Mouse (Mus musculus) forebrain, embryonic 13.5 days (tissue): Measurements from ENCODE around the gene Rsph3b. TPM values are rescaled to one million over a fixed set of nuclear protein-coding genes. Genes with fewer than 3 reads are reported as not detected.
"Not testable (repeated sequence)": the region's sequence is repeated elsewhere in the genome, so short reads cannot be mapped to it uniquely, and the experiment has no call there.

ENCODE experiments used
- ATAC-seq: fragments of 200-750 bp; cut with Nextera tagmentation; 2 replicates; pipeline ENCODE4 v1.8.0; 2017
- H3K27ac ChIP-seq: fragments of 300-500 bp; sonication (generic); 2 replicates; pipeline ENCODE4 v1.5.1; 2015; ENCODE audit warnings: inconsistent platforms, mild to moderate bottlenecking, moderate library complexity
- H3K27me3 ChIP-seq: fragments of 300-500 bp; sonication (generic); 2 replicates; pipeline ENCODE4 v1.6.1; 2015; ENCODE audit warnings: mild to moderate bottlenecking, inconsistent platforms
- H3K36me3 ChIP-seq: fragments of 300-500 bp; sonication (generic); 2 replicates; pipeline ENCODE4 v1.6.1; 2015; ENCODE audit warnings: mild to moderate bottlenecking, inconsistent platforms; ENCODE audit not compliant: poor library complexity, severe bottlenecking
- H3K4me1 ChIP-seq: fragments of 300-500 bp; sonication (generic); 2 replicates; pipeline ENCODE4 v1.6.1; 2015; ENCODE audit warnings: inconsistent platforms
- H3K4me2 ChIP-seq: fragments of 300-500 bp; sonication (generic); 2 replicates; pipeline ENCODE4 v1.6.1; 2015; ENCODE audit warnings: inconsistent platforms, mild to moderate bottlenecking, moderate library complexity
- H3K4me3 ChIP-seq: fragments of 300-500 bp; sonication (generic); 2 replicates; pipeline ENCODE4 v1.5.1; 2015; ENCODE audit warnings: mild to moderate bottlenecking, inconsistent platforms
- H3K9ac ChIP-seq: fragments of 300-500 bp; sonication (generic); 2 replicates; pipeline ENCODE4 v1.6.1; 2015; ENCODE audit warnings: mild to moderate bottlenecking, inconsistent platforms
- H3K9me3 ChIP-seq: fragments of 300-500 bp; sonication (generic); replicated peaks from 2 replicates; pipeline ENCODE4 v1.6.1; 2016; ENCODE audit warnings: inconsistent platforms
- WGBS: fragments of 180-500 bp; shearing (Covaris S2); methylation state at CpG from one replicate; pipeline ENCODE4 v1.1.7; 2015; 5-methylcytosine and 5-hydroxymethylcytosine counted together
- polyA plus RNA-seq: library from polyadenylated mRNA; unstranded; fragments of >200 nt; fragmentation: Nextera tagmentation; extraction: Ambion mirVana; gene quantifications from 2 replicates; pipeline ENCODE4 v1.2.1, GENCODE M21; 2015

Rsph3b gene
- polyA plus RNA-seq, 1 experiment from 2014 or later: 48.7 TPM

GRCm38 (mm10) chr17:6942560-6942959 is 5.9 kb downstream of the Rsph3b start:
- H3K4me1 ChIP-seq, H3K9me3 ChIP-seq, H3K4me3 ChIP-seq, H3K4me2 ChIP-seq, H3K9ac ChIP-seq, H3K27me3 ChIP-seq, ATAC-seq, H3K27ac ChIP-seq, H3K36me3 ChIP-seq: not testable (repeated sequence)
- WGBS: no CpG with 5 or more reads among the region's 4 CpGs

- 94% methylated on average over 7 of the region's 7 CpGs for WGBS
- H3K27me3 ChIP-seq, H3K9ac ChIP-seq, H3K27ac ChIP-seq, H3K36me3 ChIP-seq, H3K4me1 ChIP-seq, ATAC-seq, H3K4me3 ChIP-seq, H3K4me2 ChIP-seq, H3K9me3 ChIP-seq: not testable (repeated sequence)
Observed at GRCm38 (mm10) chr17:6931625-6932024, 16.9 kb downstream of the Rsph3b start.

DNA sequence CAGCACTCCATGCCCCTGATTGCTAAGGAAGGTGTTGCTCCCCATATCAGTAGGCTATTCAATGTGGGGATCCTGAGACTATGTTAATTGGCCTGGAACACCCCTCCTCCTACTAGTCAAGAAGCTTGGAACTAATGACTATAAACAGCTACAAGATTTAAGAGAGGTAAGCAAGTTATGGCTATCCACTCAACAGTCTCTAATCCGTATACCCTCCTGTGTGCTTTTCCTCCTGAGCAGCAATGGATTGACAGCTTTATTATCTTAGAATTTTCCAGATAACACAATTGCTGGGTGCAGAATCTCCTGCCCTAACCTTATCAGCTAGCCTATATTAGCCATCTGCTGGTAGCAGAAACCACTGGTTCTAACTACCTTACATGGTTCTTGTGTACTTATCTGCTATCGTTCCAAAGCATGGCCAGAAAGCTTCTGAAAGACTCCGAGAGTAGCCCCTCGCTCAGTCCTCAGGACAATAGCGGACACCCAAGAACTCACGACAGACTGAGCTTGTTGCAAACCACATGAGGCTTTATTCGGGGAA is 28.1 kb downstream of the Rsph3b start:
- H3K4me1 ChIP-seq, H3K4me3 ChIP-seq, H3K36me3 ChIP-seq, H3K4me2 ChIP-seq, H3K27ac ChIP-seq, ATAC-seq, H3K27me3 ChIP-seq, H3K9ac ChIP-seq, H3K9me3 ChIP-seq: not testable (repeated sequence)
- WGBS: 89% methylated on average over 7 of the region's 7 CpGs

DNA sequence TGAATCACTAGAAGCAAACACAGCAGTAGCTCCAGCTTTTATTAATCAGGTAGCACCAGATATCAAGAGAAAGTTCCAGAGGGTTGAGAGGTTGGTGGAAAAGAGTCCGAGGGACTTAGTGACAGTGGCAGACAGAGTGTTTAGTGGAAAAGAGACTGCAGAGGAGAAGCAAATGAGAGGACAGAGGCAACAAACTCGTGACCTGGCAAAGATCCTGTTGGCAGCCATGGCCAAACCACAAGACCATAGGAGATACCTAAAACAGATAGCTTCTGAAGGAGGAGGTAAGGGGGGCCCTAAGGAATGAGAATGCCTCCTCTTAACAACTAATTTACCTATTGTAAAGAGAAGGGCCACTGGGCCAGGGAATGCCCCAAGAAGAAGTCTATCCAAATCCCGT is 29.1 kb downstream of the Rsph3b start:
- not testable (repeated sequence) for H3K9ac ChIP-seq, H3K36me3 ChIP-seq, H3K4me1 ChIP-seq, H3K27ac ChIP-seq, ATAC-seq, H3K9me3 ChIP-seq, H3K4me3 ChIP-seq, H3K27me3 ChIP-seq, H3K4me2 ChIP-seq
- WGBS: 89% methylated on average over 3 of the region's 3 CpGs

- not testable (repeated sequence) for H3K9me3 ChIP-seq, H3K36me3 ChIP-seq, ATAC-seq, H3K4me3 ChIP-seq, H3K4me1 ChIP-seq, H3K27me3 ChIP-seq, H3K27ac ChIP-seq, H3K4me2 ChIP-seq, H3K9ac ChIP-seq
- WGBS: 86% methylated on average over 3 of the region's 4 CpGs
Observed at GRCm38 (mm10) chr17:6915282-6915681, 33.2 kb downstream of the Rsph3b start.

DNA sequence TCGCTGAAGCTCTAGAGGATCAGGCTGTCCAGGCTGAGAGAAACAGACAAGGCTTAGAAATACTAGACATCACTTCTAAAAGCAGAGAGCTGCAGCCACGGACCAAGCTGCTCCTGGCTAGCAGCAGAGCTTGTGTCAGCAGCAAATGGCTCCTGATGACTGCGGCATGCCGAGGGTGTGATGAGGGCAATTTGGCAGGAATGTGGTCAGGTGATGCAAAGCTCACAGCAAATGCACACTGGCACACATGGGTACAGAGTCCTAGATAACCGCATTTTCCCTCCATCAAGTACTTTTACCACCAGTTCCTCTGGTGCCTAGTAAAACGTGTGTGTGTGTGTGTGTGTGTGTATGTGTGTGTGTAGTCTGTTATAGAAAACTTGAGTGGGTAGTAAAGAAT is 34.4 kb downstream of the Rsph3b start:
- H3K9me3 ChIP-seq, H3K9ac ChIP-seq, H3K27me3 ChIP-seq, H3K27ac ChIP-seq, H3K4me2 ChIP-seq, H3K4me1 ChIP-seq, H3K36me3 ChIP-seq, H3K4me3 ChIP-seq, ATAC-seq: not testable (repeated sequence)
- 85% methylated on average over 2 of the region's 6 CpGs for WGBS

DNA sequence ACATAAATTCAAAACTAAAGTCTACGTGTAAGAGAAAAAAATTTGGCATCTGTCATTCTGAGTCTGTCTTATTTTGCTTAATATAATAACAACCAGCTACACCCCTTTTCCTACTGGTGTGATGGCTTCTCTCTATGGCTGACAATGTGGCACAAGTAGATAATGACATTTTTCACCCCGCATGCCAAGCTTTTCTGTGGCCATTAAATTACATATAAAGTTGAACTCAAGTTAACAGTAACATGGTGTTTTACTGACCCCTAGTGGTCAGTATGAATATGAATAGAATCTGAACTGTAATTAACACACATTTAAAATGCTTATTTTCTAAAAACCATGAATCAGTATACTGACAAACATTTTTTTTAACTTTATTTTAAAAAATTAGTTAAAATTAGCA is 48.1 kb downstream of the Rsph3b start:
- H3K9me3 ChIP-seq, H3K4me3 ChIP-seq, H3K4me2 ChIP-seq, H3K36me3 ChIP-seq, H3K4me1 ChIP-seq, ATAC-seq, H3K27me3 ChIP-seq, H3K9ac ChIP-seq, H3K27ac ChIP-seq: not testable (repeated sequence)
- 78% methylated on average over 1 of the region's 2 CpGs for WGBS

DNA sequence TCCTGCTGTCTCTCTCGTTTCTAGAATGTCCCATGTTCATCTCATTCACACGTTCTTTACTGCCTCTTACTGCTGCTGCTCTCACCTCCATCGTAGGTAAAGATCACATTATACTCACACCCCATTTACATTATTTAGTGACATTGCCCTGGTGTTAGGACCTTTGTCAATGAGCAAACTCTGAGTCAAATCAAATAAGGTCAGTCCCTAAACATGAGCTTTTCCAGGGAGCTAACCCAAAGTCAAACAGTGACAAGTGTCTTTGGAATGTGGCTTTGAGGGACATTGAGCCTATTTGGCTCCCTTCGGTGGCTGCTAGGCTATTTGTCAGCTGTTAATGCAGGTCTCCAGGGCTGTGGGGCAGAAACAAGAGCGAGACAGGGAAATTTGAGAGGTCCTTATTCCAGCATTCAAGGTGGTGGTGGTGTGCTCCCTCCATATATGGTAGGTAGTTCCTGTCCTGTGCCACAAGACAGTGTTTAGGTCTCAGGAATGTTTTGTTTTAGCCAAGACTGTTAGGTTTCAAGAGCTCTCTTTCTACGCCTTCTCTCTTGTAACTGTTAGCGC is 50.4 kb downstream of the Rsph3b start:
- not testable (repeated sequence) for H3K27ac ChIP-seq, H3K9me3 ChIP-seq, H3K36me3 ChIP-seq, H3K9ac ChIP-seq, ATAC-seq, H3K27me3 ChIP-seq, H3K4me2 ChIP-seq, H3K4me3 ChIP-seq, H3K4me1 ChIP-seq
- 73% methylated on average over 7 of the region's 7 CpGs for WGBS

DNA sequence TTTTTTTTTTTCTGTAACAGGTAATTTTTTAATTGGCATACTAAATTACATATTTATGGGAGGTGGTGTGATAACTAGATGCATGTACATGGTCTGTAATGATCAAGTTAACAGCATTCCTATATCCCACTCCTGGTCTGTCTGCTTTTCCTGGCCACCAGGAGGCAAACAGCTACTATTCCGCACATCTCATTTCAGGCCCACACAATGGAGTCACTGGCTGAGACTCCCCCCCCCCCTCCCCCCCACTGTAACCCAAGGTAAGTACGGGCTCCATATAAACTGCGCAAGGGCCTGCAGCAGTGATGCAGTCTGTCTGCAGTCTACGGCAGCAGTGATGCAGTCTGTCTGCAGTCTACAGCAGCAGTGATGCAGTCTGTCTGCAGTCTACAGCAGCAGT is 51.7 kb downstream of the Rsph3b start:
- Histone ChIP-seq H3K27me3 (no peaks in the 10 kb centered on the region), H3K4me3 (no peak overlapping the region), H3K9ac (no peak overlapping the region), H3K4me1 (no peaks in the 10 kb centered on the region), H3K9me3 (no peaks in the 10 kb centered on the region), H3K27ac (no peak overlapping the region), H3K4me2 (no peak overlapping the region), H3K36me3 (no peaks in the 10 kb centered on the region)
- ATAC-seq: no peak
- 51% methylated on average over 4 of the region's 4 CpGs for WGBS

DNA sequence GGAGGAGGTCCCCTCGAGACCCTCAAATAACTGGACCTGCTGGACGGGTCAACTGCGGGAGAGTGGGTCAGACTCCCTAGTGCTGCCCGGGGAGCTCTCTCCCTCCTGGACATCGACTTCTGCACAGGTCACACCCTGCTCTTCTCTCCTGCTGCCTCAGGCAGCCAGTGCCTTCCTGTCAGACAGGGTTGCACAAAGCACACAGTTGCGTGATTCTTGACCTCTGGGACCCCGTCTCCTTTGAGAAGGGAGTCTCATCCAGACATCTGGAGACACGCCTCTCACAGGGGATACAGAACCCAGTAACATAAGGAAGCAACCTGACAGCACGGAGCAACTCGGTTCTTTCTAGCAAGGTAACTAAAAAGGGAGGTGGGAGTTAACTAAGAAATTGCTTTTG is 55.1 kb downstream of the Rsph3b start:
- no peak for ATAC-seq
- Histone ChIP-seq H3K36me3 (no peaks in the 10 kb centered on the region), H3K27ac (no peak overlapping the region), H3K27me3 (no peaks in the 10 kb centered on the region), H3K4me1 (no peaks in the 10 kb centered on the region), H3K9me3 (no peaks in the 10 kb centered on the region), H3K4me3 (no peak overlapping the region), H3K4me2 (no peak overlapping the region), H3K9ac (no peak overlapping the region)
- WGBS: 86% methylated on average over 10 of the region's 10 CpGs

- WGBS: 73% methylated on average over 7 of the region's 7 CpGs
- Histone ChIP-seq H3K27me3 (no peaks in the 10 kb centered on the region), H3K36me3 (no peaks in the 10 kb centered on the region), H3K27ac (no peak overlapping the region), H3K9ac (no peak overlapping the region), H3K4me2 (no peak overlapping the region), H3K9me3 (no peaks in the 10 kb centered on the region), H3K4me3 (no peak overlapping the region), H3K4me1 (no peaks in the 10 kb centered on the region)
- ATAC-seq: no peak
Observed at GRCm38 (mm10) chr17:6891966-6892934, 56.2 kb downstream of the Rsph3b start.

- Histone ChIP-seq H3K4me3 (no peak overlapping the region), H3K36me3 (no peaks in the 10 kb centered on the region), H3K9ac (no peak overlapping the region), H3K9me3 (no peaks in the 10 kb centered on the region), H3K4me1 (peaks cover 4% of the 10 kb centered on the region; the same call in 1 of the 2 replicates), H3K27ac (no peak overlapping the region), H3K27me3 (no peaks in the 10 kb centered on the region), H3K4me2 (no peak overlapping the region)
- no peak for ATAC-seq
- WGBS: 87% methylated on average over 1 of the region's 1 CpGs
Observed at GRCm38 (mm10) chr17:6886445-6886844, 62.0 kb downstream of the Rsph3b start.
